Mouse (Mus musculus): ENCODE data around the gene Pate2. TPM values are rescaled to one million over a fixed set of nuclear protein-coding genes. Genes with fewer than 3 reads are reported as not detected.

The Pate2 gene
- polyA plus RNA-seq (2015; fragmentation: Nextera tagmentation; extraction: Ambion mirVana), result 1.6 and 2.1 TPM in 2 replicates

- peak within 1 kb of the TSS; percentile 73 for H3K4me3 ChIP-seq
- H3K9ac ChIP-seq, result peak within 1 kb of the TSS; percentile 84
- H3K27me3 ChIP-seq, result peaks cover 13% of the 10 kb centered on the region
- no peaks in the 10 kb centered on the region for H3K9me3 ChIP-seq (replicated peaks)
- H3K4me1 ChIP-seq, result peaks cover 28% of the 10 kb centered on the region
- WGBS, result under 1% methylated on average over 82 of the region's 86 CpGs
- H3K36me3 ChIP-seq (ENCODE audit: poor library complexity, severe bottlenecking), result peaks cover 34% of the 10 kb centered on the region
- peak within 1 kb of the TSS; percentile 87 for H3K27ac ChIP-seq
- peak within 1 kb of the TSS; percentile 75 for H3K4me2 ChIP-seq
- ATAC-seq, result peak; percentile 99
Measured at GRCm38 (mm10) chr9:35569571-35570534, at the start of gene Pate2, which contains the start of gene Hyls1. Pate2 (plus strand) TSS chr9:35570284. Hyls1 (minus strand) TSS chr9:35570398.

GRCm38 (mm10) chr9:35520631-35521348 lies 49.3 kb upstream of the Pate2 start:
- Histone ChIP-seq H3K36me3 (ENCODE audit: poor library complexity, severe bottlenecking) (no peaks in the 10 kb centered on the region), H3K4me2 (no peak overlapping the region), H3K27me3 (no peaks in the 10 kb centered on the region; the same call in 1 of the 2 replicates), H3K9me3 (replicated peaks) (no peaks in the 10 kb centered on the region), H3K4me1 (peaks cover 25% of the 10 kb centered on the region), H3K27ac (no peak overlapping the region), H3K9ac (no peak overlapping the region), H3K4me3 (no peak overlapping the region)
- no peak for ATAC-seq
- WGBS, result 83% methylated on average over 6 of the region's 6 CpGs

- Histone ChIP-seq H3K27me3 (no peaks in the 10 kb centered on the region; the same call in 1 of the 2 replicates), H3K9ac (no peak overlapping the region), H3K4me3 (no peak overlapping the region), H3K36me3 (ENCODE audit: poor library complexity, severe bottlenecking) (no peaks in the 10 kb centered on the region), H3K4me1 (peaks cover 25% of the 10 kb centered on the region), H3K4me2 (no peak overlapping the region), H3K9me3 (replicated peaks) (no peaks in the 10 kb centered on the region), H3K27ac (peak overlapping the region; percentile 55; the same call in 1 of the 2 replicates)
- WGBS, result 76% methylated on average over 2 of the region's 2 CpGs
- no peak for ATAC-seq
Measured at GRCm38 (mm10) chr9:35522241-35522640, 47.8 kb upstream of the Pate2 start.

GRCm38 (mm10) chr9:35522821-35523515 lies 47.1 kb upstream of the Pate2 start:
- Histone ChIP-seq H3K4me1 (peaks cover 25% of the 10 kb centered on the region), H3K9ac (no peak overlapping the region), H3K4me3 (no peak overlapping the region), H3K36me3 (ENCODE audit: poor library complexity, severe bottlenecking) (no peaks in the 10 kb centered on the region), H3K4me2 (peak overlapping the region; percentile 28; the same call in 1 of the 2 replicates), H3K27me3 (no peaks in the 10 kb centered on the region; the same call in 1 of the 2 replicates), H3K9me3 (replicated peaks) (no peaks in the 10 kb centered on the region), H3K27ac (peak overlapping the region; percentile 55)
- ATAC-seq, result 0 out of 2 replicates have a peak, but pooled peaks have one; percentile 1
- 74% methylated on average over 1 of the region's 1 CpGs for WGBS

- WGBS, result 6% methylated on average over 5 of the region's 5 CpGs
- Histone ChIP-seq H3K4me2 (peak overlapping the region; percentile 28), H3K9me3 (replicated peaks) (no peaks in the 10 kb centered on the region), H3K27me3 (no peaks in the 10 kb centered on the region; the same call in 1 of the 2 replicates), H3K9ac (no peak overlapping the region), H3K36me3 (ENCODE audit: poor library complexity, severe bottlenecking) (no peaks in the 10 kb centered on the region), H3K4me3 (no peak overlapping the region), H3K4me1 (peaks cover 25% of the 10 kb centered on the region), H3K27ac (peak overlapping the region; percentile 55)
- ATAC-seq, result peak; percentile 93
Measured at GRCm38 (mm10) chr9:35523541-35523940, 46.5 kb upstream of the Pate2 start.

GRCm38 (mm10) chr9:35523941-35524411 lies 46.1 kb upstream of the Pate2 start:
- Histone ChIP-seq H3K27me3 (no peaks in the 10 kb centered on the region; the same call in 1 of the 2 replicates), H3K4me2 (peak overlapping the region; percentile 28), H3K4me3 (no peak overlapping the region), H3K36me3 (ENCODE audit: poor library complexity, severe bottlenecking) (no peaks in the 10 kb centered on the region), H3K9ac (no peak overlapping the region), H3K9me3 (replicated peaks) (no peaks in the 10 kb centered on the region), H3K4me1 (peaks cover 25% of the 10 kb centered on the region), H3K27ac (peak overlapping the region; percentile 55)
- 14% methylated on average over 7 of the region's 7 CpGs for WGBS
- ATAC-seq, result peak; percentile 86

GRCm38 (mm10) chr9:35529141-35529540 lies 40.9 kb upstream of the Pate2 start:
- no peak for ATAC-seq
- 75% methylated on average over 3 of the region's 3 CpGs for WGBS

GRCm38 (mm10) chr9:35529796-35530195 lies 40.3 kb upstream of the Pate2 start:
- H3K4me3 ChIP-seq, result no peak overlapping the region
- H3K27me3 ChIP-seq, result no peaks in the 10 kb centered on the region
- H3K27ac ChIP-seq, result no peak overlapping the region
- H3K9me3 ChIP-seq (replicated peaks), result no peaks in the 10 kb centered on the region
- no peak for ATAC-seq
- H3K36me3 ChIP-seq (ENCODE audit: poor library complexity, severe bottlenecking), result no peaks in the 10 kb centered on the region
- WGBS, result 7% methylated on average over 1 of the region's 1 CpGs
- H3K4me1 ChIP-seq, result peaks cover 1% of the 10 kb centered on the region; the same call in 1 of the 2 replicates
- H3K4me2 ChIP-seq, result no peak overlapping the region
- H3K9ac ChIP-seq, result no peak overlapping the region

More at GRCm38 (mm10) chr9:35529141-35529540, 40.9 kb upstream of the Pate2 start:
- Histone ChIP-seq H3K4me3 (no peak overlapping the region), H3K4me2 (no peak overlapping the region), H3K36me3 (ENCODE audit: poor library complexity, severe bottlenecking) (no peaks in the 10 kb centered on the region), H3K4me1 (peaks cover 7% of the 10 kb centered on the region), H3K27me3 (no peaks in the 10 kb centered on the region), H3K9ac (no peak overlapping the region), H3K9me3 (replicated peaks) (no peaks in the 10 kb centered on the region), H3K27ac (no peak overlapping the region)

GRCm38 (mm10) chr9:35533266-35533665 lies 36.8 kb upstream of the Pate2 start:
- WGBS, result 80% methylated on average over 9 of the region's 9 CpGs
- Histone ChIP-seq H3K27ac (no peak overlapping the region), H3K4me3 (no peak overlapping the region), H3K4me1 (peaks cover 3% of the 10 kb centered on the region; the same call in 1 of the 2 replicates), H3K36me3 (ENCODE audit: poor library complexity, severe bottlenecking) (no peaks in the 10 kb centered on the region), H3K9ac (no peak overlapping the region), H3K27me3 (no peaks in the 10 kb centered on the region), H3K4me2 (no peak overlapping the region), H3K9me3 (replicated peaks) (no peaks in the 10 kb centered on the region)
- ATAC-seq, result no peak

- Histone ChIP-seq H3K36me3 (ENCODE audit: poor library complexity, severe bottlenecking) (no peaks in the 10 kb centered on the region), H3K4me2 (no peak overlapping the region)
- WGBS, result 9% methylated on average over 2 of the region's 2 CpGs
Measured at GRCm38 (mm10) chr9:35535110-35535509, 35.0 kb upstream of the Pate2 start.

GRCm38 (mm10) chr9:35535876-35536275 lies 34.2 kb upstream of the Pate2 start:
- Histone ChIP-seq H3K4me1 (peaks cover 3% of the 10 kb centered on the region; the same call in 1 of the 2 replicates), H3K9me3 (replicated peaks) (no peaks in the 10 kb centered on the region), H3K36me3 (ENCODE audit: poor library complexity, severe bottlenecking) (no peaks in the 10 kb centered on the region), H3K27ac (no peak overlapping the region), H3K9ac (no peak overlapping the region), H3K4me2 (no peak overlapping the region), H3K27me3 (no peaks in the 10 kb centered on the region), H3K4me3 (no peak overlapping the region)
- 72% methylated on average over 4 of the region's 4 CpGs for WGBS
- no peak for ATAC-seq

More at GRCm38 (mm10) chr9:35535110-35535509, 35.0 kb upstream of the Pate2 start:
- peaks cover 3% of the 10 kb centered on the region; the same call in 1 of the 2 replicates for H3K4me1 ChIP-seq
- H3K4me3 ChIP-seq, result no peak overlapping the region
- peak; percentile 91 for ATAC-seq
- no peaks in the 10 kb centered on the region for H3K9me3 ChIP-seq (replicated peaks)
- H3K27ac ChIP-seq, result no peak overlapping the region
- no peak overlapping the region for H3K9ac ChIP-seq
- H3K27me3 ChIP-seq, result no peaks in the 10 kb centered on the region

All from forebrain, embryonic 13.5 days (tissue).